Mouse (Mus musculus): ENCODE results near the gene 1700030K09Rik.

Gene 1700030K09Rik

GRCm38 (mm10) chr8:72443338-72443993, at the start of gene 1700030K09Rik, which contains the start of gene Calr3:
Gene 1700030K09Rik, plus strand, starts transcription at chr8:72443880.
Gene Calr3, minus strand, starts transcription at chr8:72443870.
- DNase-seq = peak; percentile 99

DNA sequence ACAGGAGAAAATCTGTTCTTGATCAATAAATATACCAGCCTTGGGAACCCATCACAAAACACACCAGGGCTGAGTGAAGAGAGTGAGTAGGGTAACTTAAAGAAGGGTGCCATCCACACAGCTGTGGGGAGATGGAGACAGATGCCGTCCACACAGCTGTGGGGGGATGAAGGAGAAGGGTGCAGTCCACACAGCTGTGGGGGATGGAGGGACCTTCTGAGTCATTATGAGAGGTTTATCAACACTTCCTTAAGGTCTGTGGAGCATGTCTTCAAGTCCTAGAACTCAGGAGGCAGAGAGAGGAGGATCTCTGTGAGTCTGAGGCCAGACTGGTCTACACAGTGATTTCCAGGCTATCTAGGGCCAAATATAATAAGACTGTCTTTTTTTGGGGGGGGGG, 42.3 kb upstream of the 1700030K09Rik start:
- no peak for DNase-seq

DNA sequence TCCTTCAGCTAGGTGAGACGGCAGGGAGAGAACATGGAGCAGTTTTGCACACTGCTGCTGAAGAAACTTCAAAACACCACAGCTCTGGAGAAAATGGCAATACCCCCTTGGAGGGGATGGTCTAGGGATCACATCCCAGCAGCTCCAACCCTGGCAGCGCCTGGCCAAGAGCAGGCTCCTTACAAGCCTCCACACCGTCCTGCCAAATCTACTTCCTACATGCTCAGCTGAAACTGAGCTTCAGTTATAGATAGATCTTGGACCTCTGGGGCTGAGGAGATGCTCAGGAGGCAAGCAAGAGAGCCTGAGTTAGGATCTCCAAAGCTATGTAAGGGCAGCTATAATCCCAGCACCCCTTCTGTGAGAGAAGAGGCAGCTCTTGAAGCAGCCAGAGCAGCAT, 40.7 kb upstream of the 1700030K09Rik start:
- DNase-seq = no peak

GRCm38 (mm10) chr8:72407878-72408277, 35.8 kb upstream of the 1700030K09Rik start:
- DNase-seq = no peak

DNA sequence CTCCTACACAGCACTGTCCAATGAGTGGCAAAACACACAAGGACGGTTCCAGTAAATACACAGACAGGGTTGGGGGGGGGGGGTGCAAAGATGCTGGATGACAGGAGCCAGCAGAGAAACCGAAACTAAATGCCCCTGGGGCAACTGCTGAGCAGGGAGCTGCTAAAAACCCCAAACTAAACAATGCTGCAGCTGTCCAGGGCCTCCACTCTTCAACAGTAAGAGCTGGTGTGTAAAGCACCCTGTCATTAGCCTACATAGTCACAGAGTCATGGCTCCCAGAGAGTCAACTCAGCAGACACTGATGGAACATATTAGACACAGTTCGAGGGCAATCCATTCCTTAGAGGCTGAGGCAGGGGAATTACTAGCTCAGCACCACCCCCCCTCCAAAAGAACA, 34.2 kb upstream of the 1700030K09Rik start:
- DNase-seq = no peak

DNA sequence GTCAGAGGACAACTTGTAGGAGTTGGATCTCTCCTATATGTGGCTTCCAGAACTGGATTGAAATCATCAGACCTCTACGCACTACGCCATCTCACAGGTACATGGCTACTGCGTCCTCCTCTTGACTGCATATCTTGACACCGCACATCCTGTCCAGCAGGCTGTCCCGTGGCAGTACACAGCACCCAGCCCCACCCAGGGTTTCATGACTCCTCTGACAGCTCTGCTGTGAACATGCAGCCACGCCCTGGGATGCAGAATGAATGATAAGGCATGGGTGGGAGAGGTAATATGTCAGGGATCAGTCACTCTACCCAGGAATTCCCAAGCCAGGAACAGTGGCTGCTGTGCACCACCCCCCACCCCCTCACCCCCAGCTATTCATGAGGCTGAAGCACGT, 29.8 kb upstream of the 1700030K09Rik start:
- no peak for DNase-seq

DNA sequence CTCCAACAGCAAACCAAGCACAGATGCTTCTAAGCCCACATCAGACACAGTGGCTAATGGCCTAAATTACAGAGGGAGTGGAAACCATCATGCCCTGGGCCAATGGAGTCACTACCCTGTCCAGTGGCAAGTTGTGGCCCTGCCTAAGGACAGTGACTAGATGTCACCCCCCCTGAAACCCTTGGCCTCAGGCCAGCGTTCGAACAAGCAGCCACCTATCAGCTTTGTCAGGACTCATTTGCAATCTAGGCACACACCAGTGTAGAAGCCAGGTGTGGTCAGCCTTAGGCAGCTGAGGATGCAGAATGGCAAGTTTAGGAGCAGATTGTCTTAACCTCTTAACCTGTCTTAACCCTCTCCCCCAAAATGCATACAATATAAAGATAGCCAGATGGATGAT, 28.4 kb upstream of the 1700030K09Rik start:
- DNase-seq = no peak

DNA sequence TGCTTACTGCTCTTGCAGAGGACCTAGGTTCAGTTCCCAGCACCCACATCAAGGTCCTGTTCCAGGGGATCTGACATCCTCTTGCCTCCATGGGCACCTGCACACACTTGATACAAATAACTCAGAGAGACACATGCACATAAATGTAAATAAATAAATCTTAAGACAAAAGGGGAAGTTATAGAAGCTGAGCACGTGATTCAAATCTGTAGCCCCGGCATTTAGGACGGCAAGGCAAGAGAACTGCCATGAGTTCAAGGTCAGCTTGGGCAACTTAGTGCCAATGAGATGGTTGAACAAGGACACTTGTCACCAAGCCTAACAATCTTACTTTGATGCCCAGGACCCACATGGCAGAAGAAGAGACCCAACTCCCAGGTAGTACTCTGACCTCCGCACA, 25.6 kb upstream of the 1700030K09Rik start:
- no peak for DNase-seq

DNA sequence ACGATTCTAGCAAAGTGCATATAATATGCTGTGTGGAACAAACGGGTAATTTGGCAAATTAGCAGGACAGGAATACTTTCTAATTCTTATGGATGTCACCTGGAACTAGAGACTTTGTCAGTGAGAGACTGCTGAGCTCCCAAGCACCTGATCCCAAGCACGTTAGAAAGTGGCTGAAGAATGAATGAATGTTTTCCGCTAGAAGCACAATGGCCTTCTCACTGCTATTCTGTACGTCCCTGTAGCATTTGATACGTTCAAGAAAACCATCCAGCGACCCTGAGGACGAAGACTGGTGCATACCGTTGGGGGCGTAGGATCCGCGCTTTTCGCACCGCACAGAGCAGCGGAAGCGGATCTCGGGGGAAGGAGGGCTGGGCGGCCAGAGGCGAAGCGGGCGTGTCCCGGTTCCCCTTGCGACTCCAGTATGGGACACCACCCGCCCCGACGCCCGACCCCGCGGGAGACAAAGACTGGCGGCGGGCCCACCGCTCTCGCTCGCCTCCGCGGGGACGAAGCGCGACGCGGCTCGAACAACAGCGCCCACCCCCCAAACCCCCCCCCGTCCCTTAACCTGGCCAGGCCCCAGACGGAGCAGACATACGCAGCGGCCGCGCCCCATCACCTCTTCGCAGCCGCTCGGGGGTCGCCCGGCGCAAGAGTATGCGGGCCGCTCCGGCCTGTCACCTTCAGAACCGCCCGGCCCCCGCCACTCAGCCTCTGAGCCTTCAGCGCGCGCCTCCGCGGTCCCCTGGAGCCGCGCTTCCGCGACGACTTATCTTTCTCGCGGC, 22.9 kb upstream of the 1700030K09Rik start:
- peak; percentile 65 to 78 for DNase-seq

GRCm38 (mm10) chr8:72421362-72422335, 22.0 kb upstream of the 1700030K09Rik start, which contains the start of gene Eps15l1:
Gene Eps15l1, minus strand, starts transcription at chr8:72421460.
- peak; percentile 100 for DNase-seq

DNA sequence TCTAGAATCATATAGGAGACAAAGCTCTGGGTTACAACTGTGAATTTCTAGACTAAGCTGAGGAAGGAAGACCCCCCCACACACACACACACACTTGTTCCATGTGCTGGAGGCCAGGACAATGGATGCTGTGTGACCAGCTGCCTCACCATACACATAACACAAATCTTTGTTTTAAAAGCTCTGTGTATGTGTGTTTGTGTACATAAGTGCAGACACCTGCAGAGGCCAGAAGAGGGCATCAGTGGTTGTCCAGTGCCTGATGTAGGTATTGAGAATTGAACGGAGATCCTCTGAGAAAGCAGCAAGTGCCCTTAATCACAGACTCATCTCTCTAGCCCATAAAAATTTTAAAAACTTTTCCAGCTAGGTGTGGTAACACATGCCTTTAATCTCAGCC, 20.8 kb upstream of the 1700030K09Rik start:
- DNase-seq = peak; percentile 22 to 39

GRCm38 (mm10) chr8:72429676-72430075, 14.0 kb upstream of the 1700030K09Rik start:
- DNase-seq = no peak

- DNase-seq = peak; percentile 59 to 66
These were observed 8.7 kb upstream of the 1700030K09Rik start for GRCm38 (mm10) chr8:72434952-72435351.

- no peak for DNase-seq
These were observed 5.2 kb upstream of the 1700030K09Rik start for GRCm38 (mm10) chr8:72438248-72439015.

DNA sequence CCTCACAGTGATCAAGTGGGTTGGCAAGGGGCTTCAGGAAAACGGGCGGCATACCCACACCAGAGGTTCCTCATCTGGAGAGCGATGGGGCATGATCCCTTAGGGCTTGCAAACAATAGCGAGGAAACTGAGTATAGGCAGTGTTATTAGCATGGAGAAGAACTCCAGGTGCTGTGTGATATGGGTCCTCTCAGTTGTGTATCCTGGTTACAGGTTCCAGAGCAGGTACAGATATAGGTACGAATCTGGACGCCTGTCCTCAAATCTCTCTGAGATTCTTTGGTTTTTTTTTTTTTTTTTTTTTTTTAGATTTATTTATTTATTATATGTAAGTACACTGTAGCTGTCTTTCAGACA, 292 bp downstream of the 1700030K09Rik start:
- DNase-seq = no peak

DNA sequence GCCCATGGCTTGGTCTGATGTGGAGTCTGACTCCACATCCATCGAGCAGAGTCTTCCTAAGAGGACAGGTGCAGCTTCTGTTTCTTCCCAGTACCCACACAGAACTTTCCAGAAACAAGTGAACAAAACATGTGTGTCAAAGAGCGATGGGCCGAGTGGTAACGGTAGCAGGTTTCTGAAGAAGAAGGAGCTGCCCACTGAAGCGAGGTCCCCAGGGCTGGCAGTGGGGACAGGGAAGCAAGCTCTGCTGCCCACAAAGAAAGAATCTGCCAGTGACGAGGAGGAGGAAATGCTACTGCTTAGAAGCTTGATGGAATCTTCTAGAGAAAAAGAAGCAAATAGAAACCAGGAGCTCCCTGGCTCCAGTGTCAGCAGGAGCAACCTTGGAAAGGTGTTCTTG, 1.4 kb downstream of the 1700030K09Rik start:
- DNase-seq = no peak

- DNase-seq = no peak
These were observed 7.8 kb downstream of the 1700030K09Rik start for GRCm38 (mm10) chr8:72451516-72451915.

- DNase-seq = no peak
These were observed 10.2 kb downstream of the 1700030K09Rik start for GRCm38 (mm10) chr8:72453904-72454303.

GRCm38 (mm10) chr8:72455317-72455716, 11.6 kb downstream of the 1700030K09Rik start:
- no peak for DNase-seq

DNA sequence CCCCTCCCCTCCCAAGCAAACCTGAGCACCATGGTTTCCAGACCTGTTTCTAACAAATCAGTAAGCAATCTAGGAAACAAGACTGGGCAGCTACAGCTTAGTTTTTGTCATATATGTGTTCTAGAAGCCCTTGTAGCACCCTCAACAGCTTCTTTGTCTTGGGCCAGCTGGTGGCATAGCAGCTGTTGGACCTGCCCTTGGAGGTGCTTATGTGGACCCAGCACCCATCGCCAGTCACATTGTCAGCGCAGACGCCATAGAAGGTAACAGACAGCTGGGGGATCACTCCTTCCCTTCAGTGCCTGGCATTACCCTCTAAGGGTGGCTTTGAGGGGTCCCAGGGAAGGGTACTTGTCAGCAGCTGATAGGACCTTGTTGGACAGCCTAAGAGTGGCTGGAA, 14.1 kb downstream of the 1700030K09Rik start:
- no peak for DNase-seq

- no peak for DNase-seq
These were observed 14.8 kb downstream of the 1700030K09Rik start for GRCm38 (mm10) chr8:72458457-72458856.

- DNase-seq = no peak
These were observed 16.3 kb downstream of the 1700030K09Rik start for GRCm38 (mm10) chr8:72459881-72460533.
